Mouse (Mus musculus): ENCODE measurements around the gene Ndufa7. TPM values are rescaled to one million over a fixed set of nuclear protein-coding genes. Genes with fewer than 3 reads are reported as not detected.
"Not testable (repeated sequence)": the region's sequence is repeated elsewhere in the genome, so short reads cannot be mapped to it uniquely, and the experiment has no call there.

Gene Ndufa7
- polyA plus RNA-seq, 1 experiment from 2014 or later: 497 TPM

DNA sequence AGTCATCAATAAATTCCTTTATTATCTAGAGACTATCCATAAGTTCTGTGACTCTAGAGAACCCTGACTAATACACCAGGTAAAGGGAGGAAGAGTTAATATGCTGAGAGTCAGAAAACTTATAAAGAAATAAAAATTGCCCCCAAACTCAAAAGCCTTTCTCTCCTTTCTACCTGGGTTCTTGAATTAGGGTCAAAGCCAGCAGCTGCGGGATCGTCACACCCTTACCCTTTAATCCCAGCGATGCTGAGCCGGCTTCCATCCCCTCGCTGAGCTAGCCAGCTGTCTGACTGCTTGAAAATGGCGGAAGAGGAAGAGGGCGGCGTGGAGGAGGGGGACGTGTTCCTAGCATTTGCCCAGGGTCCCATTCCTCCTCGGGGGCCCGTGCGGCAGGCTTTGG lies 49.2 kb downstream of the Ndufa7 start, which contains the start of gene Gm7029:
Gene Gm7029 (plus strand): TSS at position 301 of the 400 bp plus-strand sequence.
- not testable (repeated sequence) for H3K4me1 ChIP-seq (ENCODE audit: control insufficient read depth, insufficient read depth, low read length); H3K4me3 ChIP-seq (replicated peaks; ENCODE audit: low read depth, low read length); H3K27ac ChIP-seq (replicated peaks; ENCODE audit: low read depth, low read length); H3K36me3 ChIP-seq (ENCODE audit: control insufficient read depth, insufficient read depth, low read length); H3K4me2 ChIP-seq (ENCODE audit: low read length); H3K27me3 ChIP-seq (ENCODE audit: control insufficient read depth, insufficient read depth, low read length); ATAC-seq (ENCODE audit: low FRiP score, low TSS enrichment); DNase-seq; H3K9ac ChIP-seq (replicated peaks; ENCODE audit: low read length); H3K9me3 ChIP-seq (ENCODE audit: control insufficient read depth, low read length)
- WGBS: 76% methylated on average over 3 of the region's 12 CpGs

GRCm38 (mm10) chr17:33874411-33874810 lies 50.0 kb downstream of the Ndufa7 start:
- Histone ChIP-seq H3K4me1 (ENCODE audit: control insufficient read depth, insufficient read depth, low read length) (no peaks in the 10 kb centered on the region), H3K4me3 (replicated peaks; ENCODE audit: low read depth, low read length) (no peak overlapping the region), H3K27me3 (ENCODE audit: control insufficient read depth, insufficient read depth, low read length) (no peaks in the 10 kb centered on the region), H3K4me2 (ENCODE audit: low read length) (no peak overlapping the region), H3K27ac (replicated peaks; ENCODE audit: low read depth, low read length) (no peak overlapping the region), H3K9me3 (ENCODE audit: control insufficient read depth, low read length) (no peaks in the 10 kb centered on the region), H3K36me3 (ENCODE audit: control insufficient read depth, insufficient read depth, low read length) (0 out of 2 replicates have a peak, but pooled peaks cover 3% of the 10 kb centered on the region), H3K9ac (replicated peaks; ENCODE audit: low read length) (no peak overlapping the region)
- DNase-seq (no peak), ATAC-seq (ENCODE audit: low FRiP score, low TSS enrichment) (no peak)
- WGBS: 82% methylated on average over 11 of the region's 11 CpGs

- H3K9ac ChIP-seq (replicated peaks; ENCODE audit: low read length); H3K27me3 ChIP-seq (ENCODE audit: control insufficient read depth, insufficient read depth, low read length); H3K9me3 ChIP-seq (ENCODE audit: control insufficient read depth, low read length); H3K4me2 ChIP-seq (ENCODE audit: low read length); H3K4me1 ChIP-seq (ENCODE audit: control insufficient read depth, insufficient read depth, low read length); DNase-seq; H3K4me3 ChIP-seq (replicated peaks; ENCODE audit: low read depth, low read length); ATAC-seq (ENCODE audit: low FRiP score, low TSS enrichment); H3K36me3 ChIP-seq (ENCODE audit: control insufficient read depth, insufficient read depth, low read length); H3K27ac ChIP-seq (replicated peaks; ENCODE audit: low read depth, low read length): not testable (repeated sequence)
- 81% methylated on average over 5 of the region's 5 CpGs for WGBS
Observed at GRCm38 (mm10) chr17:33875797-33876196, 51.4 kb downstream of the Ndufa7 start.

- DNase-seq; H3K4me1 ChIP-seq (ENCODE audit: control insufficient read depth, insufficient read depth, low read length): not testable (repeated sequence)
- WGBS: 94% methylated on average over 10 of the region's 11 CpGs
Observed at GRCm38 (mm10) chr17:33884320-33884719, 59.9 kb downstream of the Ndufa7 start.

DNA sequence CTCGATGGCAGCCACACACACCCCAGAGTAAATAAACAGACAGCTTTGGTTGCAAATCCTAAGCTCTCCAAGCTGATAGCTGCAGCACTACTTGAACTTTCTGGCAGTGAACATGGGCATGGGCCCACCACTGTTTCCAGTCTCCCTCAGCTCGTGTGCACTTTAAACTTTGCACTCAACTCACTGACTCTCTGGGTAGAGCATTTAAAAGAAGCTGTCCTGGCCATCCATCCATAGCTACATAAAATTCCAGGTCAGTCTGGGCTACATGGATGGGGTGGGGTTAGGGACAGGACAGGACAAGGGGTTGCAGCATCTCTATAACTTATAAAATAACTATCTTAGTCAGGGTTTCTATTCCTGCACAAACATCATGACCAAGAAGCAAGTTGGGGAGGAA lies 63.4 kb downstream of the Ndufa7 start:
- not testable (repeated sequence) for H3K27me3 ChIP-seq (ENCODE audit: control insufficient read depth, insufficient read depth, low read length); H3K36me3 ChIP-seq (ENCODE audit: control insufficient read depth, insufficient read depth, low read length); DNase-seq; H3K4me1 ChIP-seq (ENCODE audit: control insufficient read depth, insufficient read depth, low read length); H3K9ac ChIP-seq (replicated peaks; ENCODE audit: low read length); ATAC-seq (ENCODE audit: low FRiP score, low TSS enrichment); H3K9me3 ChIP-seq (ENCODE audit: control insufficient read depth, low read length); H3K27ac ChIP-seq (replicated peaks; ENCODE audit: low read depth, low read length); H3K4me3 ChIP-seq (replicated peaks; ENCODE audit: low read depth, low read length); H3K4me2 ChIP-seq (ENCODE audit: low read length)
- 85% methylated on average over 2 of the region's 2 CpGs for WGBS

More at GRCm38 (mm10) chr17:33884320-33884719, 59.9 kb downstream of the Ndufa7 start:
- H3K9ac ChIP-seq (replicated peaks; ENCODE audit: low read length); H3K36me3 ChIP-seq (ENCODE audit: control insufficient read depth, insufficient read depth, low read length); H3K4me2 ChIP-seq (ENCODE audit: low read length); H3K27ac ChIP-seq (replicated peaks; ENCODE audit: low read depth, low read length); H3K27me3 ChIP-seq (ENCODE audit: control insufficient read depth, insufficient read depth, low read length); H3K4me3 ChIP-seq (replicated peaks; ENCODE audit: low read depth, low read length); H3K9me3 ChIP-seq (ENCODE audit: control insufficient read depth, low read length); ATAC-seq (ENCODE audit: low FRiP score, low TSS enrichment): not testable (repeated sequence)

Small RNA genes within 50 kb of the gene (microRNA-seq; reads per million reads assigned to microRNA genes)
- not detected for gene Gm27740

Other genes starting within 250 kb of the Ndufa7 start
- 91.4 and 115 TPM in 2 replicates for gene Zfp414, start 195.5 kb upstream of the Ndufa7 start, polyA plus RNA-seq (2014; fragmentation: Nextera tagmentation; extraction: Ambion mirVana)
- 0.73 and 1.4 TPM in 2 replicates for gene Pram1, start 186.5 kb upstream of the Ndufa7 start, polyA plus RNA-seq (2014; fragmentation: Nextera tagmentation; extraction: Ambion mirVana)
- 177 and 214 TPM in 2 replicates for gene Hnrnpm, start 137.7 kb upstream of the Ndufa7 start, polyA plus RNA-seq (2014; fragmentation: Nextera tagmentation; extraction: Ambion mirVana)
- 45.2 and 62.6 TPM in 2 replicates for gene March2, start 105.9 kb upstream of the Ndufa7 start, polyA plus RNA-seq (2014; fragmentation: Nextera tagmentation; extraction: Ambion mirVana)
- gene Rab11b, start 64.0 kb upstream of the Ndufa7 start, polyA plus RNA-seq (2014; fragmentation: Nextera tagmentation; extraction: Ambion mirVana): 417 and 541 TPM in 2 replicates
- gene Angptl4, start 42.7 kb upstream of the Ndufa7 start, polyA plus RNA-seq (2014; fragmentation: Nextera tagmentation; extraction: Ambion mirVana): 8.0 and 18.4 TPM in 2 replicates
- gene Kank3, start 14.1 kb upstream of the Ndufa7 start, polyA plus RNA-seq (2014; fragmentation: Nextera tagmentation; extraction: Ambion mirVana): 39.5 and 45.8 TPM in 2 replicates
- gene Rps28, start within 50 bp of the Ndufa7 start, polyA plus RNA-seq (2014; fragmentation: Nextera tagmentation; extraction: Ambion mirVana): 653 and 777 TPM in 2 replicates
- 55.1 and 59.8 TPM in 2 replicates for gene Cd320, start 18.5 kb downstream of the Ndufa7 start, polyA plus RNA-seq (2014; fragmentation: Nextera tagmentation; extraction: Ambion mirVana)
- not detected in 2 replicates for gene Gm7029, start 49.3 kb downstream of the Ndufa7 start, polyA plus RNA-seq (2014; fragmentation: Nextera tagmentation; extraction: Ambion mirVana)
- 2.2 and 2.5 TPM in 2 replicates for gene Kifc1, start 66.1 kb downstream of the Ndufa7 start, polyA plus RNA-seq (2014; fragmentation: Nextera tagmentation; extraction: Ambion mirVana)
- gene Platr17, start 80.6 kb downstream of the Ndufa7 start, polyA plus RNA-seq (2014; fragmentation: Nextera tagmentation; extraction: Ambion mirVana): 1.1 TPM in 1 of 2 replicates, not detected in the other
- gene Daxx, start 84.8 kb downstream of the Ndufa7 start, polyA plus RNA-seq (2014; fragmentation: Nextera tagmentation; extraction: Ambion mirVana): 40.7 and 44.6 TPM in 2 replicates
- gene Tapbp, start 91.3 kb downstream of the Ndufa7 start, polyA plus RNA-seq (2014; fragmentation: Nextera tagmentation; extraction: Ambion mirVana): 18.3 and 20.6 TPM in 2 replicates
- 12.1 and 13.1 TPM in 2 replicates for gene Zbtb22, start 91.3 kb downstream of the Ndufa7 start, polyA plus RNA-seq (2014; fragmentation: Nextera tagmentation; extraction: Ambion mirVana)
- gene Rgl2, start 105.0 kb downstream of the Ndufa7 start, polyA plus RNA-seq (2014; fragmentation: Nextera tagmentation; extraction: Ambion mirVana): 47.2 and 50.3 TPM in 2 replicates
- 167 and 188 TPM in 2 replicates for gene Pfdn6, start 115.8 kb downstream of the Ndufa7 start, polyA plus RNA-seq (2014; fragmentation: Nextera tagmentation; extraction: Ambion mirVana)
- 15.5 and 16.9 TPM in 2 replicates for gene Wdr46, start 116.1 kb downstream of the Ndufa7 start, polyA plus RNA-seq (2014; fragmentation: Nextera tagmentation; extraction: Ambion mirVana)
- gene B3galt4, start 126.9 kb downstream of the Ndufa7 start, polyA plus RNA-seq (2014; fragmentation: Nextera tagmentation; extraction: Ambion mirVana): 8.0 and 10.1 TPM in 2 replicates
- gene Vps52, start 131.2 kb downstream of the Ndufa7 start, polyA plus RNA-seq (2014; fragmentation: Nextera tagmentation; extraction: Ambion mirVana): 50.6 and 63.2 TPM in 2 replicates
- gene Rps18, start 131.4 kb downstream of the Ndufa7 start, polyA plus RNA-seq (2014; fragmentation: Nextera tagmentation; extraction: Ambion mirVana): 872 and 980 TPM in 2 replicates
- gene H2-K1, start 175.8 kb downstream of the Ndufa7 start, polyA plus RNA-seq (2014; fragmentation: Nextera tagmentation; extraction: Ambion mirVana): 10.5 and 15.5 TPM in 2 replicates
- 9.1 and 18.5 TPM in 2 replicates for gene Ring1, start 200.1 kb downstream of the Ndufa7 start, polyA plus RNA-seq (2014; fragmentation: Nextera tagmentation; extraction: Ambion mirVana)
- 56.1 and 75.0 TPM in 2 replicates for gene H2-Ke6, start 203.5 kb downstream of the Ndufa7 start, polyA plus RNA-seq (2014; fragmentation: Nextera tagmentation; extraction: Ambion mirVana)
- gene Slc39a7, start 207.1 kb downstream of the Ndufa7 start, polyA plus RNA-seq (2014; fragmentation: Nextera tagmentation; extraction: Ambion mirVana): 95.7 and 97.0 TPM in 2 replicates
- 33.3 and 33.4 TPM in 2 replicates for gene Rxrb, start 207.2 kb downstream of the Ndufa7 start, polyA plus RNA-seq (2014; fragmentation: Nextera tagmentation; extraction: Ambion mirVana)
- 2.4 and 2.9 TPM in 2 replicates for gene Col11a2, start 214.9 kb downstream of the Ndufa7 start, polyA plus RNA-seq (2014; fragmentation: Nextera tagmentation; extraction: Ambion mirVana)